Mouse (Mus musculus) CH12.LX (cell line): ENCODE data around the gene Itpr3. TPM values are rescaled to one million over a fixed set of nuclear protein-coding genes. Genes with fewer than 3 reads are reported as not detected.
A peak's percentile ranks its signal among the peaks of the same experiment; 100 is the strongest.

ENCODE experiments used
- DNase-seq: peaks from one replicate; pipeline ENCODE4 v3.0.0-alpha.2; 2013; ENCODE audit errors: extremely low read depth
- H3K27ac ChIP-seq: 2 replicates; pipeline ENCODE4 v1.5.1; 2012; ENCODE audit warnings: low read depth, mild to moderate bottlenecking, control low read depth, moderate library complexity; ENCODE audit not compliant: insufficient read depth
- H3K27me3 ChIP-seq: replicated peaks from 2 replicates; pipeline ENCODE3; 2012; ENCODE audit warnings: inconsistent platforms
- H3K36me3 ChIP-seq, 2 experiments: replicated peaks in 1 of 2; 2 replicates each; pipeline versions ENCODE3 to v1.6.1; 2012; ENCODE audit warnings: inconsistent platforms in 1 of 2, low read length in 1 of 2, mild to moderate bottlenecking in 1 of 2, mixed read lengths in 1 of 2, moderate library complexity in 1 of 2; ENCODE audit not compliant: control insufficient read depth in 1 of 2, insufficient read depth in 1 of 2
- H3K4me1 ChIP-seq, 2 experiments: 2 replicates each; pipeline ENCODE4 v1.6.1; 2012; ENCODE audit warnings: inconsistent platforms in 1 of 2, moderate library complexity in 1 of 2; ENCODE audit not compliant: insufficient read depth in 2 of 2, control insufficient read depth in 1 of 2
- H3K4me2 ChIP-seq: 2 replicates; pipeline ENCODE4 v1.6.1; 2012; ENCODE audit warnings: low read depth, mild to moderate bottlenecking, control low read depth; ENCODE audit not compliant: poor library complexity, insufficient read depth, severe bottlenecking
- H3K4me3 ChIP-seq, 3 experiments: fragments of 150-350 bp in 1 of 3; sonication (generic) in 1 of 3; replicated peaks in 1 of 3; 2 replicates each; pipeline versions ENCODE3 to v1.5.1; 2011 to 2012; ENCODE audit warnings: low read depth in 2 of 3, low read length in 2 of 3, mild to moderate bottlenecking in 2 of 3, moderate library complexity in 2 of 3, control low read depth in 1 of 3, improper control_type of control experiment in 1 of 3, inconsistent platforms in 1 of 3, mixed read lengths in 1 of 3; ENCODE audit not compliant: poor library complexity in 1 of 3
- H3K79me2 ChIP-seq: replicated peaks from 2 replicates; pipeline ENCODE4 v1.6.1; 2012; ENCODE audit warnings: mild to moderate bottlenecking, moderate library complexity; ENCODE audit not compliant: control insufficient read depth, poor library complexity, insufficient read depth, severe bottlenecking; ENCODE audit errors: extremely low read depth
- H3K9ac ChIP-seq: 2 replicates; pipeline ENCODE4 v1.6.1; 2012; ENCODE audit warnings: low read depth, mild to moderate bottlenecking, control low read depth, moderate library complexity; ENCODE audit not compliant: insufficient read depth
- H3K9me3 ChIP-seq: replicated peaks from 2 replicates; pipeline ENCODE3; 2012; ENCODE audit warnings: low read length, inconsistent platforms, mixed read lengths
- BHLHE40 ChIP-seq: IDR thresholded peaks from 2 replicates; pipeline ENCODE4 v1.6.1; 2011; ENCODE audit warnings: mild to moderate bottlenecking, low read depth, low read length, improper control_type of control experiment
- ELF1 ChIP-seq: IDR thresholded peaks from 2 replicates; pipeline ENCODE4 v1.6.1; 2014; ENCODE audit warnings: low read depth, mild to moderate bottlenecking, inconsistent platforms, low read length, improper control_type of control experiment
- EP300 ChIP-seq: IDR thresholded peaks from 2 replicates; pipeline ENCODE4 v1.6.1; 2011; ENCODE audit warnings: low read length, improper control_type of control experiment
- ETS1 ChIP-seq: conservative IDR thresholded peaks from 2 replicates; pipeline ENCODE4 v1.6.1; 2012; ENCODE audit warnings: low read depth, mild to moderate bottlenecking, inconsistent platforms, low read length, improper control_type of control experiment, moderate library complexity
- HCFC1 ChIP-seq: IDR thresholded peaks from 2 replicates; pipeline ENCODE4 v1.6.1; 2012; ENCODE audit warnings: low read depth, mild to moderate bottlenecking, inconsistent platforms, low read length, improper control_type of control experiment
- MAFK ChIP-seq: IDR thresholded peaks from 2 replicates; pipeline ENCODE4 v1.6.1; 2011; ENCODE audit warnings: low read length, improper control_type of control experiment; ENCODE audit not compliant: insufficient replicate concordance
- MYC ChIP-seq: IDR thresholded peaks from 2 replicates; pipeline ENCODE4 v1.6.1; 2011; ENCODE audit warnings: low read depth, mild to moderate bottlenecking, improper control_type of control experiment, low read length
- NELFE ChIP-seq: IDR thresholded peaks from 2 replicates; pipeline ENCODE4 v1.6.1; 2011; ENCODE audit warnings: low read depth, low read length, improper control_type of control experiment
- PAX5 ChIP-seq: IDR thresholded peaks from 2 replicates; pipeline ENCODE4 v1.6.1; 2012; ENCODE audit warnings: low read length, inconsistent platforms, mixed read lengths
- POLR2A ChIP-seq: IDR thresholded peaks from 2 replicates; pipeline ENCODE4 v1.6.1; 2011; ENCODE audit warnings: low read depth, mild to moderate bottlenecking, improper control_type of control experiment, low read length
- POLR2AphosphoS2 ChIP-seq: IDR thresholded peaks from 2 replicates; pipeline ENCODE4 v1.6.1; 2011; ENCODE audit warnings: low read depth, low read length, improper control_type of control experiment
- TBP ChIP-seq: conservative IDR thresholded peaks from 2 replicates; pipeline ENCODE4 v1.6.1; 2011; ENCODE audit warnings: low read depth, low read length, improper control_type of control experiment
- UBTF ChIP-seq: IDR thresholded peaks from 2 replicates; pipeline ENCODE4 v1.6.1; 2012; ENCODE audit warnings: low read depth, mild to moderate bottlenecking, inconsistent platforms, low read length, improper control_type of control experiment, moderate library complexity
- USF1 ChIP-seq: IDR thresholded peaks from 2 replicates; pipeline ENCODE4 v1.6.1; 2014; ENCODE audit warnings: low read depth, mild to moderate bottlenecking, inconsistent platforms, low read length, improper control_type of control experiment
- ZMIZ1 ChIP-seq: IDR thresholded peaks from 2 replicates; pipeline ENCODE4 v1.6.1; 2012; ENCODE audit warnings: low read depth, mild to moderate bottlenecking, inconsistent platforms, low read length, improper control_type of control experiment
- ZNF384 ChIP-seq: IDR thresholded peaks from 2 replicates; pipeline ENCODE4 v1.6.1; 2012; ENCODE audit warnings: low read depth, low read length, improper control_type of control experiment, inconsistent platforms
- dilution Hi-C: fragments of 300-500 bp; cut with MboI; formaldehyde crosslinking; loops from 2 replicates; pipeline ENCODE4 v1.14.3; 2020; ENCODE audit warnings: low sequenced_read_pairs; ENCODE audit not compliant: extremely low pct_unique_long_range_greater_than_20kb, extremely low pct_ligation_motif_present
- in situ Hi-C: fragments of 300-500 bp; cut with MboI; formaldehyde crosslinking; loops from 3 replicates; pipeline ENCODE4 v1.14.3; 2019; ENCODE audit warnings: low sequenced_read_pairs, low pct_ligation_motif_present, low pct_unique_long_range_greater_than_20kb, mixed read lengths
- polyA plus RNA-seq: library from polyadenylated mRNA; unstranded; fragments of >175 nt; gene quantifications from 2 replicates; pipeline ENCODE4 v1.2.1, GENCODE M21; 2012; ENCODE audit warnings: low read depth; ENCODE audit not compliant: insufficient read length
- total RNA-seq, 2 experiments: library from RNA; depleted of rRNA; stranded (reverse); fragments of 300-350 nt in 1 of 2; fragments of >200 nt in 1 of 2; gene quantifications; 2 replicates each; pipeline ENCODE4 v1.2.3; 2012 to 2014

The Itpr3 gene
- total and polyA plus RNA-seq, 3 experiments: 2.5 to 11.3 (median 9.5) TPM

- no peak for DNase-seq
- H3K36me3 ChIP-seq: peaks cover 0 to 48% of the 10 kb centered on the region in 2 experiments
- in situ Hi-C loops: loop anchor here (10.0 to 25.0 kb wide), 2 partner anchors 48 to 476 kb away; partner anchors contain the start of gene Grm4
- TF ChIP-seq ZNF384 (no peak), HCFC1 (no peak), MYC (no peak), ETS1 (no peak), ZMIZ1 (no peak), POLR2AphosphoS2 (no peak), USF1 (no peak), UBTF (no peak), ELF1 (no peak), EP300 (no peak), NELFE (no peak), PAX5 (no peak), BHLHE40 (no peak), MAFK (no peak)
- TF ChIP-seq, all 38 proteins: peak for 0
- no peak overlapping the region for H3K27ac ChIP-seq
- H3K27me3 ChIP-seq: no peaks in the 10 kb centered on the region
- no peak overlapping the region for H3K4me2 ChIP-seq
- no peaks in the 10 kb centered on the region for H3K79me2 ChIP-seq
- peaks cover 19 to 46% of the 10 kb centered on the region in 2 experiments for H3K4me1 ChIP-seq
- H3K9ac ChIP-seq: no peak overlapping the region
- no peak overlapping the region for H3K4me3 ChIP-seq
- dilution Hi-C loops: no loop called here
- peaks cover under 1% of the 10 kb centered on the region for H3K9me3 ChIP-seq
Observed at GRCm38 (mm10) chr17:27036465-27036864, 20.6 kb upstream of the Itpr3 start.

DNA sequence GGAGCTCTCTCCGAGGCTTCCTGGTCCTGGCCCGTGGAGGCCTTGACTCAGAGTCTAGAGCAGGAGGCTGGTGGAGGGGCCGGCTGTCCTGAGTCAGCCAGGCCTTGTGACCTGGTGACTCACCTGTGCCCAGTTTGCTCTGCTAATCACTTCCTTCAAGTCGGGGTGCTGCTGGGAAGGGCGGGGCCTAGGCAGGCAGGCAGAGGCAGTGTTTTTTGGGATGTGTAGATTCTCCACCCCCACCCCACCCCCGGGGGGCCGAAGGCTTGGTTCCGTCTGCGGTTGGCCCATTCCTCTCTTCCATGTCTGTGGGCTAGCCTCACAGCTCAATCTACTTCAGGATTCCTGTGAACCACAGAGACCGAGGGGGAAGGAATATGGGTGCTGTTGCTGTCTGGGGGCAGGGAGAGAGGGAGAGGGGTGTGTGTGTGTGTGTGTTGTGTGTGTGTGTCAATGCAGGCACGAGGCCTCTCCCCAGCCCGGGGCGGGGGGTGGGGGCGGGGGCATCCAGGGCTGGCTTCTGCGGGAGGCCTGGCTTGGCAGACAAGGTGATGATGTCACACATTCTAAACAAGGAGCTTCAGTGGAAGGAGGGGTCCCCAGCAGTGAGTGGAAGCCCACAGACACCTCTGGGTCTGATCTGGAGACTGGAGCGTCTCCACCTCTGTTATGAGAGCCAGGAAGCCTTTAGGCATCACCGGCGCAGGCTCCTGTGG lies 18.6 kb upstream of the Itpr3 start:
- Histone ChIP-seq H3K4me1 (peaks cover 30 to 56% of the 10 kb centered on the region in 2 experiments), H3K9me3 (no peaks in the 10 kb centered on the region), H3K27me3 (no peaks in the 10 kb centered on the region), H3K79me2 (no peaks in the 10 kb centered on the region), H3K27ac (no peak overlapping the region), H3K4me3 (no peak overlapping the region), H3K36me3 (peaks cover 0 to 48% of the 10 kb centered on the region in 2 experiments), H3K4me2 (no peak overlapping the region), H3K9ac (no peak overlapping the region)
- in situ Hi-C loops: loop anchor here (10.0 to 25.0 kb wide), 2 partner anchors 46 to 474 kb away; partner anchors contain the start of gene Grm4
- TF ChIP-seq POLR2A: no peak
- TF ChIP-seq TBP: no peak
- TF ChIP-seq PAX5: no peak
- TF ChIP-seq ETS1: peak; percentile 19
- TF ChIP-seq ZNF384: no peak
- dilution Hi-C loops: no loop called here
- DNase-seq: peak; percentile 34
